Mouse (Mus musculus): ENCODE data around the gene Alg13.

GRCm38 (mm10) chrX:144421091-144421490, 103.5 kb downstream of the Alg13 start:
- TF ChIP-seq CTCF (conservative IDR thresholded peaks at IDR 0.05; ENCODE audit: insufficient read depth, insufficient read length, low read depth, low read length): no peak
- no peak for TF ChIP-seq POLR2A (IDR thresholded peaks at IDR 0.05; ENCODE audit: low read depth, low read length)

All from kidney, adult 2 months (tissue).